Mouse (Mus musculus) CD4-positive, CD25-positive, alpha-beta regulatory T cell, adult 4 months (primary cell): ENCODE data around the gene Slc6a16. TPM values are rescaled to one million over a fixed set of nuclear protein-coding genes. Genes with fewer than 3 reads are reported as not detected.

Experiments used
- ATAC-seq: one replicate; pipeline ENCODE4 v1.8.0; 2017
- polyA plus RNA-seq, 2 experiments: library from polyadenylated mRNA; unstranded; fragments of 100-300 nt; shearing (Covaris generic); gene quantifications; one replicate each; pipeline ENCODE4 v1.2.1; 2017

Slc6a16 gene
- polyA plus RNA-seq, 2 experiments from 2014 or later = not detected

DNA sequence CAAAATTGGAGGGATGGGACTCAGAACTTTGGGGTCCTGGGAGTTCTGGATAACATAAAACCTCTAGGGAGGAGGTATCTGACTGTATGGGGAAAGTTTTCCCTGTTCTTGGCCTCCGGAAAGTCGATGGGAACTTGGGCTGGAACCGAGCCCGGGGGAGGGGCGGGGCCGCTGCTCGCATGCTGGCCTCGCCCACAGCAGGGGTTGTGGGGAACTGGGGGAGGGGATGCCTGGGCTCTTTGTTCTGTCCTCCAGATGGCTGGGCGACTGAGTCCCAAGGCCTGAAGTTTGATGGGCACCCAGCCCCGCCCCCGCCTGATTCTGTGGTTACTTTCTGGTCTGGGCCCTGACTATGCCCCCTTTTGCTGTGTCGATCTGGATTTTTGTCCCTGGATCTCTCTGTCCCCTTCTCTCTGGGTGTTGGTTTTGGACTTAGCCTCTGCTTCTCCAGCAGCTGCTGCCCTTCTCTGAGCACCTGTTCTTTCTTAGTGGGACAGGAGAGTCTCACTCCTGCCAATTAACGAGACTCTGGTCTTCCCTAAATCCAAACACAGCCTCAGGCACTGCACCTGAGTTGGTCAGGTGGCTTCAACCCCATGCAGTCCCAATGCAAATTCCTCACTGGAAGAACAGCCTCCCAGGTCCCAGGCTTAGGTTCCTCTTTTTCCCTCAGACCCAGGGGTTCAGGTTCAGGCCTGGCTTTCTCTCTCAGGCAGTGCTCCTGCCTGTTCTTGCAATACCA lies 24.3 kb upstream of the Slc6a16 start:
- no peak for ATAC-seq

DNA sequence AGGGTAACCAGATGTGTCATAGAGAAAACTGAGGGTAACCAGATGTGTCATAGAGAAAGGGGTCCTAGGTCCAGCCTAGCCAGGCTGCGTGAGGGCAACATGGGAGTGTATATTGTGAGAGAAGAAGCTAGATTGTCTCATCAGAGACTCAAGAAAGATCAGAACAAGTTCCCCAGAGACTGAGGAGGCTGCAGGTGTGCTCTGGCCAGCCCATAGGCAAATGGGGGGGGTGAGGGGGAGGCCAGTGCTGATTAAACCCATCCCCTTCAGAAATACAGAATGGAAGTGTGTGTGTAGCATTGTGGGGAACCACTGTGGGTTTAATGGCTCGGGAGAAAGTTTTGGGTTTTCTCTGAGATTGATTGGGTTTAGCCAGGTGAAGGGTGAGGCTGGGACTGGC lies 19.2 kb upstream of the Slc6a16 start:
- no peak for ATAC-seq

DNA sequence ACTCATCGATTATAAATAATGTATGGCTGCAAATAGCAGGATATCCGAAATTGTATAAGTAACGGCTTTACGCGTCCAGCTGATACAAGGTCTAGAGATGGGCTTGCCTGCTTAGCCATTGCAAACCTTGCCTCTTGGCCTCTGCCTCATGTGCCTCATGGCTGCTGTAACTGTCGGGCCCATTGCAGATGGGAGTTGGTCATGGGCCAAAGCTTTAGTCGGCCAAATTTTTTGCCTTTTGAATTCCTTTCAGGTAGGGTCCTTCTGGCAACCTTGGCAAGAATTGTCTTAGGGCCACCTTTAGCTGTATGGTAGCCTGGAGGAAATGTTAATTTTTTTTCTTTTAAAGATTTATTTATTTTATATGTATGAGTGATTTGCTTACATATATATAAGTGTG lies 16.1 kb upstream of the Slc6a16 start:
- no peak for ATAC-seq

DNA sequence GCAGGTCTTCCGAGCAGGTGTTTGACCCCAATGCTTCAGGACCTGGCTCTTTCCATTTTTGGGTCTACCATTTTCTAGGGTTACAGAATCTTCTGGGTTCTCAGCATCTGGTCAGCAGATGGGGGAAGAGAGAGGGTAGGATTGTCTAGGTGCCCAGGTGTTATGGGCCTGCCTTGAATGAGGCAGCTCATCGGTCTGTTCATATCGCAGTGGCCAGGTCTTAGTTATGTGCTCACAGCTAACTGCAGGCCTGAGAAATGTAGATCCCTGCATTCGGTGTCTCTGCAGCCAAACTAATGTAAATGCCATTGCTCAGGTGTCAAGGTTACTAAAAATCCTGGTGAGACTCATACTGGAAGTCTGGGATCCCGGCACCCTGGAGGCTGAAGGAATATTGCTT lies 14.5 kb upstream of the Slc6a16 start:
- no peak for ATAC-seq

DNA sequence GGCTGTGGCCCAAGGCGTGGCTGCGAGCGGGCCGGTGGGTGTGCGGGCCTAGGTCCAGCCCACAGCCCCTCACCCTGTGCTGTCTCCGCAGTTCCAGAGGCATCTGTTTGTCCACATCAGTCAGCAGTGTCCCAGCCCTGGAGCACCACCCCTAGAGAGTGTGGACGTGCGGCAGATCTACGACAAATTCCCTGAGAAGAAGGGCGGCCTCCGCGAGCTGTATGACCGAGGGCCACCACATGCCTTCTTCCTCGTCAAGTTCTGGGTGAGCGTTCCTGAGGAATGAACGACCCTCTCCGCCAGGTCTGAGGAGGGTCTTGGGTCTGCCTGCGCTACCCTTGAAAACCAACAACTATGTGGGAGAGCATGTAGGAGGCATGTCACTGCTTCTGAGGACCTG lies 12.3 kb upstream of the Slc6a16 start:
- no peak for ATAC-seq

DNA sequence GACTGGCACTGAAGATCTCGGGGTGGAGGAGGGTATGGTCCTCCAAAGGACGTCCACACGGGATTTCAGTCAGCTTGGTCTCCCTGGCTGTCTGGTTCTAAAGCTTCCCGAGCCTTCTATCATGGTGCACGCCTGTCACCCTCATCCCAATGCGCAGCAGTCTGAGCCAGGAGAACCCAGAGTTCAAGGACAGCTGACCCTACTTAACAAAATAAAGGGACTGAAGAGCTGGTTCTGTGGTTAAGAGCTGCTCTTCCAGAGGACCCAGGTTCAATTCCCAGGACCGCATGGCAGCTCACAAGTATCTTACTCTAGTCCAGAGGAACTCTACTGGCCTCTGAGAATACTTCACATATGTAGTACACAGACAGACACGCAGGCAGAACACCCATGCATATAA lies 11.8 kb upstream of the Slc6a16 start:
- no peak for ATAC-seq

DNA sequence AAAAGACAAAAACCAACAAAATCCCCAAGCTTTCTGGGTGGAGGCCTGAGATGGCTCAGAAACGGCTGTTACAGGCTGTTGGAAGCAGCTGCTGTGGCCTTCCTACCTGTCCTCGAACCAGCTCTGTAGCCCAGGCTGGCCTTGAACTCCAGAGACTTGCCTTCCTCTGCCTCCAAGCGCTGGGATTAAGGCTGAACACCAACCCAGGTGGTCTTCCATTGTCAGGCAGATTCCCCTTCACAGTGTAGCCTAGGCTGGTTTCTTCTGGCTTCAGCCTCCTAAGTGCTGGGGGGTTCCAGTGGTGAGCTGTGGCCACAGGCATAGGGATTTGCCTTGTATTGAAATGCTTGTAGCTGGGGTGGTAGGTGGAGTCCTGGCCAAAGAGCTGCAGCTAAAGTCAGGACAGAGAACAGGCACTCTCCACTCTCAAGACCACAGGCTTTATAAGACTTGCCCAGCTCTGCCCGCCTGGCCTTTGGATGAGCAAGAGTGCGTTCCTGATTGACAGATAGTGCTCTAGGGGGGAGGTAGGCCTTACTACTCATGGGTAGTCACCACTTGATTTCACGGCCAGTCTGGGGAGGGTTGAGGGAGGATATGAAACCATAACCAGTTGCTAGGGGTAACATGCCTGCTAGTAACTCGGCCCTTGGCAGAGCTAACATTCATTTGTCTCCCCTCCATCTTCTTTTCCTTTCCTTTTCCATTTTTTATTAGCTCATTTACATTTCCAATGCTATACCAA lies 11.3 kb upstream of the Slc6a16 start:
- ATAC-seq = no peak

DNA sequence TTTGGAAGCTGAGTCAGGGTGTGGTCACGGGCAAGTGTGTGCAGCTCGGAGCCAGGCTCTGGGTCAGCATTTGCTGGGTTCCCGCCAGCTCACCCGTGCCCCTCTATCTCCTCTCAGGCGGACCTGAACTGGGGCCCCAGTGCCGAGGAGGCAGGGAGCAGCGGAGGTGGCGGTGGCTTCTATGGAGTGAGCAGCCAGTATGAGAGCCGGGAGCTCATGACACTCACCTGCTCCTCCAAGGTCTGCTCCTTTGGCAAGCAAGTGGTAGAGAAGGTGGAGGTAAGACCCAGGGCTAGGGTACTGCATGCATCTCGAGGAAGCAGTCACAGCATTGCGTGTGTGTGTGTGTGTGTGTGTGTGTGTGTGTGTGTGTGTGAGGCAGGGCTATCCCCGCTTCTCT lies 9.7 kb upstream of the Slc6a16 start:
- no peak for ATAC-seq

DNA sequence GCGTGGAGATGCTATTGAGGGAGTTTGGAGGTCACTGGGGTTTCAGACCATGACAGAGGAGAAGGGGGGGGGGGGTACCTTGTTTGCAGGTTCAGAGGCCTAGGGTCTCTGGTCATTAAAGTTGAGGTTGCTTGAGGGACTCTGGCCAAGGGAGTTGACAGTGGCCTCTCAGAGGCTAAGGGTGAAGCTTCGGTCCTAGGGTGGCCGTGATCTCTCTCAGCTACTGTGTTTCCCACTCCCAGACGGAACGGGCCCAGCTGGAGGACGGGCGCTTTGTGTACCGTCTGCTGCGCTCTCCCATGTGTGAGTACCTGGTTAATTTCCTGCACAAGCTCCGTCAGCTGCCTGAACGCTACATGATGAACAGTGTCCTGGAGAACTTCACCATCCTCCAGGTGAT lies 8.9 kb upstream of the Slc6a16 start:
- ATAC-seq = no peak

DNA sequence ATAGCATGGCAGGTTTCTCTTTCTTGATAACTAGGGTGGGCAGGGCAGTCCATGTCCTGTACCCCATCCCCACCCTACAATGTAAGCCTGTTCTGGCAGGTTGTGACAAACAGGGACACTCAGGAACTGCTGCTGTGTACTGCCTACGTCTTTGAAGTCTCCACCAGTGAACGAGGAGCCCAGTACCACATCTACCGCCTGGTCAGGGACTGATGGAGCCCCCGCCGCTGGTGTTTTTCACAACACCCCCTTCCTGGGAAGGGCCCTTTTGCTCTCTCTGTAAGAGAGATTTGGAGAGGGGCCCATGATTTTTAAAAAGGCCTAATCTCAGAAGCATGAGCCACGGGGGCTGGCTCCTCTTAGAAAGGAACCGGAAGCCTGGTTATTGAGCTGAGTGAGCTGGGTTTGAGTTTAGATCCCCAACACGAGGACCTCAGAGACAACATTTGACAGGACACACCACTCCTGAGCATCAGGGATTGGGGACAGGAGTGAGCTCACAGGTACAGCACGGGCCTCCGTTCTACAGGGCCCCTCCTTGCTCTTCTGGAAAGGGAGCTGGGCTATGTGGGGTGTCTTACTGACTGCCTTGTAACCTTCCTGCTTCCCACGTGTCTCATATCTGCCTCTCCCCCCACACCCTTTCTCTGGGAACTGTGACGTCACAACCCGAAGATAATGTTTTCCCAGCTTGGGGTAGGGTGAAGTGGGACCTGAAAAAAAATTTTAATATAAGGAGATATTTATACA lies 8.0 kb upstream of the Slc6a16 start:
- ATAC-seq = no peak

DNA sequence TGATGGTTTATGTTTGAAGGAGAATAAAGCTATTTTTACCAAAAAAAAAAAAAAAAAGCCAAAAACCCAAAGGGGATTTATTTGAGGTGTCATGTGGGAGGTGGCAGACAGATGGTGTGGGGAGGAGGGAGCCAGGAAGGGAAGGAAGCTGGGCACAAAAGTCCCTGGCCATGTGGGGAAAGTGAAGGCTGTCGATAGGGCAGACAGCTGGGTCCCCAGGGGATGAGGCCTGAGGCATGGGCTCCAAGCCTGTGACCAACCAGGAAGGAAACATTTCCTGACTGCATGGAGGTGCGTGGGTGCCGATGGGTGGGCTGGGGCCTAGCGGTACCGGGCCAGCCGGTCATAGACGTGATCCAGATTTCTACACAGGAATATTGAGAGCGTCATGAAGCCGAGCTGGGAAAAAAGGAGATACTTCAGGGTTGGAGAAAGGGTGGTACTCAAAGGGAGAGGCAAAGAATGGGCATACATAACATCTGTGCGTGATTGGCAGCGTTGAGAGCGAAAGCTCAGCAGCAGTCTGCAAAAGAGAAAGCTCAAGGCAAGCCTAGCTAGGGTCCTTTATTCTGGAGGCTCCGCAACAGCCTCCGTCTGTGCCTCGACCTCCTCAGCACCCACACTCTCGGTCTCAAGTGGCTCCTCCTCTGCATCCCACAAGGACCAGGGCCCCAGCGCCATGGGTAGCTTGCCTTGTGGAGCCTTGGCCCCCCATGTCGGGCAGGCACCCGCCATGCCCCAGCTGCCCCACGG lies 7.1 kb upstream of the Slc6a16 start:
- no peak for ATAC-seq

DNA sequence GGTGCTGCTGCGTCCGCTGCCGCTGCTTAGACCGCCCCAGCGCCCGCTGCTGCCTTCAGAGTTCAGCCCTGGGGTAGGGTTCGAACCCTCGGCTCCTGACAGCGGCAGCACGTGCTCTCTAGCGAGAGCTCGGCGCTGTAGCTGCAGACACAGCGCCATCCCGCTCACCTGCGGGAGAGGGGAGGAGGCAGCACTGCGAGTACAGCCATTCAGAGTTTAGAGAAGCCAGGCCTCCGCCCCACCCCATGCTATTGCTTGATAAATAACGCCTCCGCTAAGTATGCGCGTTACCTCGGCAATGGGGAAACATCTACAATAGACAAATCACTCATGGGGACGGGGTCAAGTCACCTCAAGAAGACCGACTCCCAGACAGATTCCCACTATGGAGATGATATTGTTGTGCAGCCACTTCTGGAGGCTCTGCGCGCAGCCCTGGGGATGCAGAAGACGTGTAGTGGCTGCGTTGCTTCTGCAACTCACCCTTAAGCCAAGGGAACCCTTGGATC lies 6.5 kb upstream of the Slc6a16 start:
- no peak for ATAC-seq

DNA sequence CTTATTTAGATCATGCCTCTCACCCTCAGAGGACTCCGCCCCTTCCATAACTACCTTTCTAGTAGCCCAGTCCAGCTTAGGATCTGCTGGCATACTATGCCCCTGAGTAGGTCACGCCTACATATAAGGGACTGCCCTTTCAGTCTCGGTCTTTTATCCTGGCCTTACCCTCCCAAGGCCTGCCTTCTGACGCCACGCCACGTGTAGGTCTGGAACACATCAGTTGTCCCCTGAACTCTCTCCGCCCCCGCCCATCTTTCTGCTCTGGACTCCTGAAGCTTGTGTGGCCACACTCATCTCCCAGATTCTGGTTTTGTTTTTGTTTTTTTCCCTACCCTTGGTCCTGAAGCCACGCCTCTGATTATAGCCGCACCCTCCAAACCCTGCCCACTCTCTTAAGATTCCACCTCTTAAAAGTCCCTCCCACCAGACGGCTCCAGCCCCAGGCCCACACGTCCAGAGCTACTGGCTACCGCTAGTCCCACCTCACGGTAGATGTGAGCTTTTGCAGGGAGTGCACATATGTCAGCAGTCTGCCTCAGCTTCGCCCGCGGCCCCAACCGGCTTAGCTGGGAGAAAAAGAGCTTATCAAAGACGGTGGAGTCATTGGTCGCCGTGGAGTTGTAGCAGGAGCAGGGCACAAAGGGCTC lies 5.8 kb upstream of the Slc6a16 start:
- no peak for ATAC-seq

DNA sequence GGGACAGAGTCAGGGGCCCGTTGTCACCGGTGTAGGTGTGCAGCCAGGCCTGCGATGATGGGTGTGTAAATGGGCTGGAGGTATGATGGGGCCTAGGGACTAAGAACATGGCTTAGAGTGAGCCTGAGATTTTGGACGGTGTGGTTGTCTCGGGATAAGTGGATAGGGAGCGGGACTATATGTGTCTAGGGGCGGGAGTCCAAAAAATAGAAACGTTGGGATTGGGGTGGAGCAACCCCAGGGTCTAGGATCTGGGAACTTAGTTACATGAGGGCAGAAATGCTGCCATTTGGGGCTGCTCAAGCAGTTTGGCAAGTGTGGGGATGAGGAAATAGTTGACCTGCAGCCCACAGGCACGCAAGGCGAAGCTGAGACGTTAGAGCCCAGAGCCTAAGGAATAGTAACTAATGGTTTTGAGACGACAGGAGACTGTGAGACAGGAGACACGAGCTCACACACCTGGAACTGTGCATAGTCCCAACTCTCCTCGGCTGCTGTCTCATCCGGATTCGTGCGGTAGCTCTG lies 5.2 kb upstream of the Slc6a16 start:
- no peak for ATAC-seq

DNA sequence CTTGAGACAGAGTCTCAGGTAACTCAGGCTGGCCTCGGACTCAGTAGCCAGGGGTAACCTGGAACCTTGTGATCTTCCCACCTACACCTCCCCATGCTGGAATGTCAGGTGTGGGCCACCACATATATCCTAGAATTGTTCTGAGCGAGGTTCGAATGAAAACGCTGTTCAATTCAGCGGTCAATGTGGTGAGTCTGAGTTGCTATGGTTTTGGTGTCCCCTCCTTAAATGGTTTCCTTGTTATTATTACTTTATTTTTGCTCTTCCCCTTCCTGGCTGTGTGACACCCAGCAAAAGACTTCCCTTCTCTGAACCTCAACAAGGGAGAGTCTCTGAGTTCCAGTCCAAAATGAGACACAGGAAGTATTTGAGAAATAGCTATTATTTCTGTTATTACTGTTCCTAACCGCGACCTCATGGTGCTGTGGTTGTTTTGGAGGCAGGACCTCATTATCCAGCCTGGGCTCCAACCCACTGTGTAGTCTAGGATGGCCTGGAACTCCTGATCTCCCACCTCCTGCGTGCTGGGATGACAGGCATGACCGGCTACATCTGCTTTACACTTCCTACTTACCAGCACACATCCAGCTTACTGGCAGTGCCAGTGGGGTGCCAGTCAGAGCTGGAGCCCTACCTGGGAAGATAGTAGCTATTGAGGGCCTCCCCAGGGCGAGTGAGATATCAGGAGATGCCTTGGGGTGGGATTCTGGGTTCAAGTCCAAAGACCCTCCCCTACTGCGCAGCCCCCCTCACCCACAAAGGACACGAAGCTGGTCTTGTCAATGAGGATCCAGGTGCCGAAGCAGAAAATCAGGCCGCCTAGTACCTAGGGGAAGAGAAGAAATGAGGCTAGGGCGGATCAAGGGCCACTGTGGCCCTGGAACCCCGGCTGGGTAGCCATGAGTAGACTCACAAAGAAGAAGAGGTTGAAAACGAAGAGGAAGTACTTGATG lies 2.9 kb upstream of the Slc6a16 start:
- peak; percentile 15 for ATAC-seq

DNA sequence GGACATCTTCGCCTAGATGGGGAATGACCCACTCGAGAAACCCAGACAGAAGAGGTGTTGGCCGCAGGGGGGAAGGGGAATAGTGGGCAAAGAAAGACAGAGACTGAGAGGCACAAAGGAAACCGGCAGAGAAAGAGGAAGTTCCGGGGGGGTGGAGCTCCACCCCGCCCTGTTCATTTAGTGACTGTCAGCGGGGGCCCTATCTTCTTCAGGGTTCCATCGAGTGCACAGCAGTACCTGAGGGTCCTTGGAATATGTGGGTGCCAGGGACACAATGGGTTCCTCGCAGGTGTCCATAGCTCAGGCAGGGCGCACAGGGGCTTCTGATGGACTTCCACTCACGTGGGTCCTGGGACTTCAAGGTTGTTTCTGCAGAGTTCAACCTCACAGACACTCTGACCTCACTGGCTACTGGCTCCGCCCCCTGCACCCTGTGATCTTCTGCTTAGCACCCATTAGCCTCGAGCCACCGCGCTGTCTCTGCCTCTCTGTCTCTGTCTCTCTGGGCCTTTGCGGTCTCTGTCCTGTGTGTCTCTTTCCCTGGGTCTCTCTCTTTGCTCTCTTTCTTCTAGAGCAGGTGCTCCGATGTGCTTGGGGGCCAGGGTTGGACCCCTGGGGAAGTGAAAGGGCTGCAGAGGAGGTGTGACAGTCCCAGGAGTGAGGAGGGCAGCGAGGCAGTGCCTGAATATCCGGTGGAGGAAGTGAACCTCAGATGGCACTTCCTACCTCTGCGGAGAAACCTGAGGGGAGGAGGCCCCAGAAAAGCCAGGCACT lies 2.0 kb upstream of the Slc6a16 start, which contains the start of gene Cd37:
Cd37 (minus strand) TSS at position 393 of the 774 bp plus-strand sequence.
- ATAC-seq = peak; percentile 94

DNA sequence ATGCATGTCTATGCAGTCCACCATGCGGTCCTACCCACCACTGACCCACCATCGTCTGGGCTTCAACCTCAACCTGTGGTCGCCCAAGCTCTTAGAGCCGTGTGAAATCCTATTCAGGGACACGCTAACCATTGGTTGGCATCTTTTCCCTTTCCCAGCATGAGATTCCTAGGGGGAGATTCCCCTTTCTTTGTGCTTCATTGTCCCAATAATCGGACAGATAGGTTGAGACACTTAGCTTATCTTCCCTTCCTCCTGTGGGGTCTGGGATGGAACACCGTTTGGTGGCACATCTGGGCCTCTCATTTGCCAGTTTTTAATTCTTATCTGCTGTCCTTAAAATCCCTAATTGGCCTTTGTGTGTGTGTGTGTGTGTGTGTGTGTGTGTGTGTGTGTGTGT lies 776 bp upstream of the Slc6a16 start:
- no peak for ATAC-seq

DNA sequence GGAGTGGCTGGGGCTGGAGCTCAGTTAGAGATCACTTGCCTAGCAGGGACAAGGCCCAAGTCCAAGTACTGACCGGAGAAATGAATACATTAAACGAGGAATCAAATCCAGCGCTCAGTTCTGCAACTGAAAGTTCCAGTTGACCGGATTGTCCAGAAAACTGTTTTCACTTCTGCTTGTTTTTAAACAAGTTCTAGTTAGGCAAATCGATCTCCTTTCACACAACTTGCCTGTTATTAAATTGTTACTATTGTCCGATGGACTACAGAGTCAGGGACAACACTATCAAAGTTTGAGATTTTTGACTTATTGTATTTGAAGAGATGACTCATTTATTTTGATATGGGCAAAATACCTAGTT lies 484 bp downstream of the Slc6a16 start:
- no peak for ATAC-seq

DNA sequence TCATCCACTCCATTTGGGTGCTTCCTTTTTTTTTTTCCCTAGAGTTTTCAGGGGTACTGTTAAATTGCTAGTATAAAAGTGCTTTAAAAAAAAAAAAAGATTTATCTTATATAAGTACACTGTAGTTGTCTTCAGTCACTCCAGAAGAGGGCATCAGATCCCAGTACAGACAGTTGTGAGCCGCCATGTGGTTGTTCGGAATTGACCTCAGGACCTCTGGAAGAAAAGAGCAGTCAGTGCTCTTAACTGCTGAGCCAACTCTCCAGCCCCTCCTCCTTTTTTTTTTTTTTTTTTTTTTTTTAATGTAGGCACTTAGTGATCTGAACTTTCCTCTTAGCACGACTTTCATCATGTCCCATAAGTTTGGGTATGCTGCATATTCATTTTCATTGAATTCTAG lies 6.8 kb downstream of the Slc6a16 start:
- no peak for ATAC-seq

DNA sequence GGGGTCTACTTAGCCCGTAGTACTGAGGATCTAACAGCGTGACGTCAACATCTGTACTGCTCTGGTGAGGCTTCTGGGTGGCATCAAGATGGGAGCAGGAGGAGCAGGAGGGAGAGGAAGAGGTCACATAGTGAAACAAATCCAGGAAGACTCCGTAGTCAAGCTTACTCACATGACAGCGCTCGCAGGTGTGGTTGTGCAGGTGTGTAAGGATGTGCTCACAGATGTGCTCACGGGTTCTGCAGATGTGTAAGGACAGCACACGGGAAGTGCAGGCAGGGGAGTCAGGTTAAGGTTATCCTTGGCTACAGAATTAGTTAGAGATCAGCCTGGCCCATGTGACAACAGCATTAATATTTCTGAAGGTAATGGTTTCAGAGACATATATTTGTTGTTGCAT lies 12.9 kb downstream of the Slc6a16 start:
- ATAC-seq = no peak
